Comparison of ENCODE assay signal across 27 mouse cellular contexts in the genomic region with DNA sequence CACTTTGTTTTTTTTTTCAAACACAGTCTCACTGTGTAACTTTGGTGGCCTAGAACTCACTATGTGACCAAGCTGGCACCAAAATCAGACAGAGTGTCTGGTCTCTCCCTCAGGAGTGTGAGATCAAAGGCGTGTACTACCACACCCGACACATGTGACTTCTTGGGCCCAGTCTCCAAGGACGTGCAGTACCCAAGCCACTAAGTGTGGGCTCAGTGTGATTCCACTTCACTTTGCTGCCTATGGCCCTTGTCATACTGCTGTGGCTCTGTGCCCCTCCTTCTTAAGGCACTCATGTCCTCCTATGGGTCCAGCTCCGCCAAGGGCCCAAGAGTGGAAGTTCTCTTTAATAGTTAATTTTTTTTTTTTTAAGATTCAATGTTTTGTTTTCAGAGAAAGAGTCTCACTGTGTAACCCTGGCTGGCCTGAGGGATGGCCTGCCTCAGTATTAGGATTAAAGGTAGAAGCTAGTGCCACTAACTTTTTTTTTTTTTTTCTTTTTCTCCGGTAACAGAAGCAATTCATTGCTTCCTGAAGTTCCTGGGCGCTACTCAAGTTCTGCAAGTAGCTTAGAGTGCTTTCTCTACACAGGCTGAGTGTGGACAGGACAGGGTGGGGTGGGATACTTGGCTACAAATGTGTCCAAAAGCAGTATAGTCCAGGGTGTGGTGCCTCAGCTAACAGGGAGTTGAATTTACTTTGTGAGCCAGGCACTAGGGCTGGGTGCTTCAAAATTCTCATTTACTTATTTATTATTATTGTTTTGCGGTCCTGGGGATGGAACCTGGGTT. TPM values are rescaled to one million over a fixed set of nuclear protein-coding genes. Genes with fewer than 3 reads are reported as not detected.
DNase-seq lines count a peak whose midpoint lies in the region; ATAC-seq and TF ChIP-seq lines count a peak whose summit lies in the region.
"Had no signal": no experiment of that assay in that cellular context is flagged by ENCODE, and none has a peak within 500 bp of the region (broad histone marks: within the 10 kb centered on the region; RNA-seq: fewer than 3 reads in every experiment).

No protein-coding gene starts in this region.

- no peak overlapping the region for H3K4me3 ChIP-seq in heart, embryonic 15.5 days
- no peak overlapping the region for H3K4me3 ChIP-seq in MEL (ENCODE audit: control insufficient read depth in 1 of 2, insufficient read depth in 1 of 2, low read depth in 2 of 2, low read length in 2 of 2)
- no peak overlapping the region for H3K4me3 ChIP-seq in lung, embryonic 14.5 days (ENCODE audit: low read depth, low read length)
- H3K4me3 ChIP-seq in kidney, embryonic 14.5 days (ENCODE audit: low read length) = no peak overlapping the region
- H3K4me3 ChIP-seq: embryonic facial prominence, embryonic 15.5 days; forebrain, embryonic 10.5 days; hindbrain, embryonic 13.5 days; kidney, embryonic 15.5 days; limb, embryonic 12.5 days; midbrain, embryonic 13.5 days; stomach, embryonic 15.5 days had no signal

- no peak for TF ChIP-seq RAD21 in MEL (IDR thresholded peaks at IDR 0.05; ENCODE audit: low read depth, low read length)

- no peak for ATAC-seq in heart, embryonic 15.5 days (replicated peaks; ENCODE audit: insufficient number of reproducible peaks, insufficient read depth, low FRiP score, low read depth)
- peak; percentile 42; the same call in 1 of the 2 replicates for ATAC-seq in lung, embryonic 14.5 days (ENCODE audit: insufficient read depth)
- ATAC-seq in kidney, embryonic 14.5 days (ENCODE audit: low FRiP score, low TSS enrichment) = no peak
- ATAC-seq: forebrain, postnatal 0 days; inflammation-experienced regulatory T-cells, adult 6 months; midbrain, embryonic 13.5 days; Patski had no signal

- H3K36me3 ChIP-seq in heart, embryonic 15.5 days = peaks cover 36% of the 10 kb centered on the region
- peaks cover 0 to 7% of the 10 kb centered on the region in 2 experiments; a peak in 2 of 4 replicates for H3K36me3 ChIP-seq in MEL (ENCODE audit: control insufficient read depth in 1 of 2, insufficient read depth in 2 of 2, low read length in 2 of 2)
- peaks cover 88% of the 10 kb centered on the region for H3K36me3 ChIP-seq in lung, embryonic 14.5 days (ENCODE audit: insufficient read depth)
- H3K36me3 ChIP-seq in kidney, embryonic 14.5 days (ENCODE audit: control insufficient read depth, insufficient read depth, low read length) = peaks cover 72% of the 10 kb centered on the region
- H3K36me3 ChIP-seq: hindbrain, embryonic 13.5 days had no signal

- WGBS in heart, embryonic 15.5 days = 88% methylated on average over 7 of the region's 7 CpGs
- WGBS in lung, embryonic 14.5 days = 81% methylated on average over 7 of the region's 7 CpGs
- WGBS in kidney, embryonic 14.5 days = 87% methylated on average over 7 of the region's 7 CpGs

- TF ChIP-seq POLR2A in MEL (IDR thresholded peaks at IDR 0.05; ENCODE audit: control insufficient read depth in 1 of 2, insufficient read depth in 1 of 2, low read depth in 1 of 2, low read length in 2 of 2, poor library complexity in 1 of 2) = no peak

- peak in 1 of 3 experiments; percentile 10; a peak in 1 of 6 replicates for TF ChIP-seq CTCF in MEL (IDR thresholded peaks at IDR 0.05 in 2 of 3, conservative IDR thresholded peaks at IDR 0.05 in 1 of 3; ENCODE audit: control insufficient read depth in 1 of 3, insufficient read depth in 1 of 3, low read depth in 2 of 3, low read length in 3 of 3, poor library complexity in 1 of 3, severe bottlenecking in 1 of 3)
- TF ChIP-seq CTCF in lung, embryonic 14.5 days (IDR thresholded peaks at IDR 0.05; ENCODE audit: low read depth) = no peak

- intact Hi-C loops in heart, postnatal 36 days (cut with DNase I) = no loop called here

- H3K27ac ChIP-seq in heart, embryonic 15.5 days = peak overlapping the region; percentile 4; the same call in 1 of the 2 replicates
- no peak overlapping the region for H3K27ac ChIP-seq in MEL (ENCODE audit: control insufficient read depth, low read depth, low read length)
- peak overlapping the region; percentile 58 for H3K27ac ChIP-seq in lung, embryonic 14.5 days (ENCODE audit: low read depth)
- no peak overlapping the region for H3K27ac ChIP-seq in kidney, embryonic 14.5 days (ENCODE audit: low read depth, low read length)
- H3K27ac ChIP-seq: embryonic facial prominence, embryonic 15.5 days; forebrain, embryonic 10.5 days; hindbrain, embryonic 13.5 days; kidney, embryonic 15.5 days; limb, embryonic 12.5 days; liver, embryonic 14.5 days; midbrain, embryonic 13.5 days; stomach, embryonic 15.5 days had no signal

- no peak overlapping the region for H3K9ac ChIP-seq in heart, embryonic 15.5 days
- no peak overlapping the region for H3K9ac ChIP-seq in MEL (ENCODE audit: control insufficient read depth, low read depth, low read length, poor library complexity, severe bottlenecking)
- H3K9ac ChIP-seq in lung, embryonic 14.5 days = no peak overlapping the region
- H3K9ac ChIP-seq in kidney, embryonic 14.5 days (ENCODE audit: low read depth, low read length) = no peak overlapping the region
- H3K9ac ChIP-seq: embryonic facial prominence, embryonic 15.5 days; forebrain, postnatal 0 days; hindbrain, embryonic 13.5 days; kidney, embryonic 15.5 days; limb, embryonic 12.5 days; liver, embryonic 14.5 days; midbrain, embryonic 13.5 days; stomach, embryonic 15.5 days had no signal

- H3K27me3 ChIP-seq in heart, embryonic 15.5 days = no peaks in the 10 kb centered on the region
- H3K27me3 ChIP-seq in MEL (ENCODE audit: control insufficient read depth in 1 of 2, insufficient read depth in 2 of 2, low read length in 2 of 2) = no peaks in the 10 kb centered on the region
- H3K27me3 ChIP-seq in lung, embryonic 14.5 days (ENCODE audit: insufficient read depth, low read length) = no peaks in the 10 kb centered on the region
- no peaks in the 10 kb centered on the region for H3K27me3 ChIP-seq in kidney, embryonic 14.5 days (ENCODE audit: control insufficient read depth, insufficient read depth, low read length)
- H3K27me3 ChIP-seq: embryonic facial prominence, embryonic 15.5 days; hindbrain, embryonic 13.5 days; kidney, embryonic 15.5 days; limb, embryonic 12.5 days; midbrain, embryonic 13.5 days; Patski; stomach, embryonic 15.5 days had no signal

- H3K79me2 ChIP-seq in MEL (ENCODE audit: control insufficient read depth, insufficient read depth, low read length, poor library complexity) = no peaks in the 10 kb centered on the region

- no peak overlapping the region for H3K4me2 ChIP-seq in heart, embryonic 15.5 days
- no peak overlapping the region for H3K4me2 ChIP-seq in lung, embryonic 14.5 days
- no peak overlapping the region for H3K4me2 ChIP-seq in kidney, embryonic 14.5 days (replicated peaks; ENCODE audit: low read depth, low read length)
- H3K4me2 ChIP-seq: embryonic facial prominence, embryonic 15.5 days; hindbrain, embryonic 13.5 days; kidney, embryonic 15.5 days; limb, embryonic 12.5 days; midbrain, embryonic 13.5 days; stomach, embryonic 15.5 days had no signal

- TF ChIP-seq EP300 in MEL (IDR thresholded peaks at IDR 0.05; ENCODE audit: low read depth in 1 of 2, low read length in 2 of 2) = no peak

- DNase-seq in heart, postnatal 36 days = no peak
- no peak for DNase-seq in MEL (ENCODE audit: low read depth, low spot score)
- DNase-seq in lung, embryonic 14.5 days = no peak
- peak; percentile 87 for DNase-seq in lung, postnatal 36 days
- DNase-seq in layer of hippocampus, adult 18-20 months (ENCODE audit: low spot score in 2 of 2) = no peak
- DNase-seq in frontal cortex, postnatal 14 days (ENCODE audit: low spot score in 2 of 2) = no peak
- DNase-seq: adrenal gland, adult 8-10 months; B cell, adult 2 months; cerebellum, adult 11-12 months; cerebellum, postnatal 25 days; forebrain, postnatal 0 days; kidney, postnatal 4 days had no signal

- H3K4me1 ChIP-seq in heart, embryonic 15.5 days (replicated peaks) = peaks cover 41% of the 10 kb centered on the region
- peaks cover 9 to 16% of the 10 kb centered on the region in 2 experiments for H3K4me1 ChIP-seq in MEL (ENCODE audit: control insufficient read depth in 1 of 2, insufficient read depth in 2 of 2, low read length in 2 of 2)
- H3K4me1 ChIP-seq in lung, embryonic 14.5 days (ENCODE audit: insufficient read depth) = no peaks in the 10 kb centered on the region; the same call in 1 of the 2 replicates
- 0 out of 2 replicates have a peak, but pooled peaks cover 6% of the 10 kb centered on the region for H3K4me1 ChIP-seq in kidney, embryonic 14.5 days (ENCODE audit: control insufficient read depth, insufficient read depth, low read length)
- H3K4me1 ChIP-seq: stomach, embryonic 15.5 days had no signal

- no peaks in the 10 kb centered on the region for H3K9me3 ChIP-seq in heart, embryonic 15.5 days (replicated peaks)
- no peaks in the 10 kb centered on the region for H3K9me3 ChIP-seq in MEL (replicated peaks; ENCODE audit: insufficient read depth, low read length)
- no peaks in the 10 kb centered on the region for H3K9me3 ChIP-seq in lung, embryonic 14.5 days (ENCODE audit: low read depth, low read length)
- H3K9me3 ChIP-seq in kidney, embryonic 14.5 days (ENCODE audit: control insufficient read depth, low read length) = no peaks in the 10 kb centered on the region
- H3K9me3 ChIP-seq: embryonic facial prominence, embryonic 15.5 days; forebrain, embryonic 10.5 days; hindbrain, embryonic 13.5 days; kidney, embryonic 15.5 days; limb, embryonic 12.5 days; midbrain, embryonic 13.5 days; stomach, embryonic 15.5 days had no signal

RNA-seq across cellular contexts. Expression of a gene that starts 13.8 kb away (rescaled TPM):
- 20.0 and 26.3 TPM in 2 replicates for polyA plus RNA-seq in heart, embryonic 15.5 days (2015; fragmentation: Nextera tagmentation; extraction: Ambion mirVana)
- 10 to 100 TPM; 50.5 to 54.2 TPM for total RNA-seq in heart, postnatal 36 days (2021)
- total RNA-seq in MEL (2012; rRNA removed) = 5.9 and 7.6 TPM in 2 replicates
- 10 to 100 TPM in 1 of 2 experiments, not detected in 1; 16.3 TPM for polyA plus RNA-seq in MEL (2012; ENCODE audit: insufficient read depth in 1 of 2, insufficient read length in 2 of 2, low read depth in 1 of 2, low replicate concordance in 2 of 2, missing spikeins in 1 of 2)
- polyA plus RNA-seq in lung, embryonic 14.5 days (2014; fragmentation: Nextera tagmentation; extraction: Ambion mirVana) = 16.4 TPM in 2 replicates
- polyA plus RNA-seq in kidney, embryonic 14.5 days (2014; fragmentation: Nextera tagmentation; extraction: Ambion mirVana) = 9.4 and 14.3 TPM in 2 replicates
- total RNA-seq in layer of hippocampus, adult 18-20 months (2021) = 1 to 10 TPM; 7.4 to 7.6 TPM
- polyA plus RNA-seq: inflammation-experienced regulatory T-cells, adult 6 months had no signal

RNA-seq across cellular contexts. Expression of a gene that starts 24.6 kb away (rescaled TPM):
- 69.6 and 88.1 TPM in 2 replicates for polyA plus RNA-seq in heart, embryonic 15.5 days (2015; fragmentation: Nextera tagmentation; extraction: Ambion mirVana)
- total RNA-seq in heart, postnatal 36 days (2021) = 1 to 10 TPM; 4.4 to 4.6 TPM
- 304 and 305 TPM in 2 replicates for total RNA-seq in MEL (2012; rRNA removed)
- 100 to 1,000 TPM in 1 of 2 experiments, not detected in 1; 377 TPM for polyA plus RNA-seq in MEL (2012; ENCODE audit: insufficient read depth in 1 of 2, insufficient read length in 2 of 2, low read depth in 1 of 2, low replicate concordance in 2 of 2, missing spikeins in 1 of 2)
- polyA plus RNA-seq in lung, embryonic 14.5 days (2014; fragmentation: Nextera tagmentation; extraction: Ambion mirVana) = 159 and 173 TPM in 2 replicates
- polyA plus RNA-seq in kidney, embryonic 14.5 days (2014; fragmentation: Nextera tagmentation; extraction: Ambion mirVana) = 139 and 150 TPM in 2 replicates
- 1 to 10 TPM; 1.9 to 2.7 TPM for total RNA-seq in layer of hippocampus, adult 18-20 months (2021)

RNA-seq across cellular contexts. Expression of a gene that starts 50.6 kb away (rescaled TPM):
- 1.2 and 2.1 TPM in 2 replicates for polyA plus RNA-seq in heart, embryonic 15.5 days (2015; fragmentation: Nextera tagmentation; extraction: Ambion mirVana)
- not detected for total RNA-seq in heart, postnatal 36 days (2021)
- not detected in 2 replicates for total RNA-seq in MEL (2012; rRNA removed)
- under 1 TPM in 1 of 2 experiments, not detected in 1; 0.25 TPM for polyA plus RNA-seq in MEL (2012; ENCODE audit: insufficient read depth in 1 of 2, insufficient read length in 2 of 2, low read depth in 1 of 2, low replicate concordance in 2 of 2, missing spikeins in 1 of 2)
- polyA plus RNA-seq in lung, embryonic 14.5 days (2014; fragmentation: Nextera tagmentation; extraction: Ambion mirVana) = 1.3 and 1.9 TPM in 2 replicates
- 2.6 and 3.4 TPM in 2 replicates for polyA plus RNA-seq in kidney, embryonic 14.5 days (2014; fragmentation: Nextera tagmentation; extraction: Ambion mirVana)
- total RNA-seq in layer of hippocampus, adult 18-20 months (2021) = not detected
- total RNA-seq: forebrain, postnatal 0 days; gastrocnemius, adult 8-10 months; layer of hippocampus, postnatal 10 days; neutrophil, adult 5-6 weeks had no signal
- polyA plus RNA-seq: inflammation-experienced regulatory T-cells, adult 6 months had no signal

Comparison
In these comparisons a context has a peak if more than half of its experiments do, and no peak if none do; other contexts are left out.
1. H3K27ac ChIP-seq: peak in heart, embryonic 15.5 days (single experiment) and lung, embryonic 14.5 days (single experiment); none in MEL (single experiment) and kidney, embryonic 14.5 days (single experiment).